Mouse (Mus musculus) brain, embryonic 14.5 days (tissue): ENCODE data around the gene Tex36.

ENCODE experiments used
- CTCF ChIP-seq: fragments of 200-500 bp; IDR thresholded peaks from 2 replicates; pipeline ENCODE4 v1.5.1; 2012; ENCODE audit warnings: inconsistent platforms, mild to moderate bottlenecking, moderate library complexity, borderline replicate concordance; ENCODE audit not compliant: insufficient read depth, insufficient read length; ENCODE audit errors: extremely low read depth
- POLR2A ChIP-seq: fragments of 200-500 bp; IDR thresholded peaks from 2 replicates; pipeline ENCODE4 v1.6.1; 2012; ENCODE audit warnings: mild to moderate bottlenecking, inconsistent platforms, borderline replicate concordance; ENCODE audit not compliant: poor library complexity, insufficient read depth, insufficient read length, severe bottlenecking; ENCODE audit errors: extremely low read depth

GRCm38 (mm10) chr7:133552306-133552991 is 49.5 kb downstream of the Tex36 start:
- TF ChIP-seq CTCF (no peak), POLR2A (no peak)
